Mouse (Mus musculus): ENCODE measurements around the gene Il11ra1. TPM values are rescaled to one million over a fixed set of nuclear protein-coding genes. Genes with fewer than 3 reads are reported as not detected.

Gene Il11ra1
- total RNA-seq (2023): 10 to 100 TPM in 1 of 2 experiments, 1 to 10 TPM in 1; 5.9 to 10.2 TPM

DNA sequence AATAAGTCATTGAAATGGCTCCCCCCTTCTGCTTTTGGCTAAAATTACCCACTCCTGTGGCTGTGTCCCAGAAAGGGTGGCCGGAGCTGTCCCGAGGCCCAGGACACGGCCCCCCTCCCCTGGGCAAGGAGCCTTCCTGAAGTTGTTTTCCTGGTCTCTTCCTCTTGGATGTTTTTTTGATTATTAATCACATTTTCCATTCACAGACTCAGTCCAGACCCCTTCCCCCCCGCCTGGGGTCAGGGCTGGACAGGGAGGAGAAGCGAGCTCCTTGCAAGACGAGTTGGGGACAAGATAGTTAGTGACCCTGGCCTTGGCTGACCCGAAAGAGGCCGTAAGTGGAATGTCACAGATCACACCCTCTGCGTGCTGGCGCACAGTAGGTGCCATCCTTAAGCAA, at the start of gene Il11ra1:
Gene Il11ra1 (plus strand): TSS at position 207 of the 400 bp plus-strand sequence.

DNA sequence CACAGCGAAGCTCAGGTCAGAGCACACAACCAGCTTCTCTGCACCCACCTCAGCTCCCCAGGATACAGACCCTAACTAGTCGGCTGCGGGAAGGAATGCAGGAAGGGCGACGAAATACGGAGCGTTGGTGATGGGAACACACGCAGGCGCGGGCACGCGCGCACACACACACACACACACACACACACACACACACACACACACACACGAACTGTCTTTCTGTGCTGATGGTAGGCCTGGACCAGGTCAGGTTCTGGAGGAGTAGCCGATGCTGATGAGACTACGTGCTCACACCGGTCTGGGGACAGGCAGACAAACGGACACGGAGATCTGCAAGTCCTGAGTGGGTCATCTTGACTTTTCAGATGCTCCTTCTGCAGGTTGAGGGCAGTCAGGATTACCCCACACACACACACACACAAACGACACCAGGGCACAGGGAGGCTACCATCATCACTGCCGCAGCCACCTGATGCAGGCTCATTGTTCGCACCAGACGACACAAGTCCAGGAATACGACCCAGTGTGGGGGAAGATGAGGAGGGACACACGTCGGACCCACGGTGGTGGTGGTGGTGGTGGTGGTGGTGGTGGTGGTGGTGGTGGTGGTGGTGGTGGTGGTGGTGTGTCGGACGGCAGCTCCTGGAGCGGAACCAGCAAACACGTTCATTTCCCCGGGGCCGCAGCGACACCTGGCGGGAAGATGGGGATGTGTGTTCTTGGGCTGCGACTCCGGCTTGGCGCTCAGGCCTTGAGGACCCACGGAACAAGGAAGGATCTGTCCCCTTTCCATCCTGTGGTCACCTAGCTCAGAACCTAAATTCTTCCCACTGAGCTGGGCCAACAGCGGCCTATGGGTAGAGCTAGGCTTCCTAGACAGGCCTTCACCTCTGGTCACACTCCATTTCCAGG, 2.6 kb upstream of the Il11ra1 start, which contains the start of gene Cntfr:
Gene Cntfr (minus strand): TSS at position 160 of the 912 bp plus-strand sequence.

DNA sequence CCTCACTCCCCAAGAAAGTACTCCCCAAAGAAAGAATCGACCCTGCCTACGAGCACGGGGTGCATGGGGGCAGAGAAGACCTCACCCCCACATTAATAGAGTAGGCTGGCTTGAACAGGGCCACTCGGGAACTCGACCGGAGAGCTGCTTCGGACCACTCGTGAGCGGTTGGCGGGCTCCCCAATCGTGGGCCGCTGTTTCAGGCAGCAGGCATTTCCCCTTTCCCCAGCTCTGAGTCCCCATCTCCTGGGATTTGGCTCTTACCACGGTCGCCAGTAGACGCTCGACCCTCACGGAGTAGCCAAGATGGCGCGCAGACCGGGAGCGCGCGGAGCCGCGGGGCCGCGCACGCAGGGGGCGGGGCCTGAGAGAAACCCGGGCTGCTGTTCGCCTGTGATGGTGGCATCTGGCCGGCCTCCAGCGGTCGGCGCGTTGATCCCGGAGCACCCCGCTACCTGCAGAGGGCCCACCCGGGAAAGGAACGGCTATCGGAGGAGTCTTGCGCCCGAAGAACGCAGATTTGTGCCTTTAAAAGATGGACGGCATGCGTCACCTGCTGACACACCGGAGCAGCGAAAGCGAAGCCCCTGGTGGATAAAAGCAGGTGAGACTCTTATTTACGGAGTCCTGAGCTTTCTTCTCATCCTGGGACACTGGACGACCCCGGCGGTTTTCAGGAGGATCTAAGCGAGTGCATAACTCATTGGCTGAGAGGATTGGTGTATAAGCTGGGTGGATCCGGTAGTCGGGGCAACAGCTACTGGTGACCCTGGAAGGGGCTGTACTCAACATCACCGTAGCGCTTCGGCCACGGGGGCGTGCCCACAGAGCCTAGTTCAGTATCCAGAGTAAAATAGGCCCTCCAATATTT, 13.6 kb downstream of the Il11ra1 start, which contains the start of gene Rpp25l:
Gene Rpp25l (minus strand): TSS at position 338 of the 871 bp plus-strand sequence.

DNA sequence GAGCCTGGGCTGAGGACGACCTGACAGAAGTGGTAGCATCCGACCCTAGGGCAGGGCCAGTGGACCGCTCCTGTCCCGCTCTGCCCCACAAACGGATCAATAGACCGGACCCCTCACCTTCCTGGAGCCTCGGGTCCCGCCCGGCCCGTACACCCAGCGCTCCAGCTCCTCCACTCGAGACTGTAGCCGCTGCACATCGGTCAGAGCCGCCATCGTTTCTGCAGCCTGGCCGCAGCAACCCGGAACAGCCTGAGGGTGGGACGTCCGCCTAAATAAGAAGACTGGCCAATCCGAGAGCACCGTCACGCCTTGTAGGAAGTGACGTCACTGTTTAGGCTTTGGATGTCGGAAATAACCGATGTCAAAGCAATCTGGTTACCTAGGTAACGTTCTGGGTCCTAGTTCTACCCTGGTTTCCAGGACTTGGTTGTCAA, 23.1 kb downstream of the Il11ra1 start, which contains the start of gene Dctn3:
Gene Dctn3 (minus strand): TSS at position 253 of the 434 bp plus-strand sequence.

DNA sequence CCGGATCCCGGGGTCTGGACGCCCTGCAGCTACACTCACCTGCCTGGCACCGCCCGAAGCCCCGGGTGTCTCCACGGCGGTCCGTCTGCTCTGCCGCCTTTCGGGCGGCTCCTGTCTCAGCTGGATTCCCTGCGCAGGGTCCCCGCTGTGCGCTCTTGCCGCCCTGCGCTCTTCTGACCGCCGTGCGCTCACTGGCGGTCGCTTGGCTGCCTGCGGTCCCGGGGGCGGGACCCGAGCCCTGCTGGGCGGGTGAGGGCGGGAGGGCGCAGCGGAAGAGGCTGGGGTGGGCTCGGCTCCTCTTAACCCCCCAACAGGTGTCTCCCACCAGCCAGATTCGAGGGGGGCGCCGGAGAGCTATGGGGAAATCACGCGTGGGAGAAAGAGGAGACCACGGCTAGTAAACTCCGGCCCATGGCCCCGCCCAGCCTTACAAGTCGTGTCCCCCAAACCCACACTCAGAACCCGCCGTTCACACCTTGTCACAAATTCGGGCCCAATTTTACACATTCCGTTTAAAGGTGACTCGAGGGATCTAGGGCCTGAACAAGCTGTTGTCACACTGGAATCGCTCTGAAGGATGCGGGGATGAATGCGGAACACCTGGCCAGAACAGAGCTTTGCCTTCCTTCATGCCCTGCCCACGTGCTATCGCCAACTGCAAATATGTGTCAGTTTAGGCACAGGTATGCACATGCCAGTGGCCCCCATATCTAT, 31.4 kb downstream of the Il11ra1 start, which contains the start of gene Arid3c:
Gene Arid3c (minus strand): TSS at position 91 of the 714 bp plus-strand sequence.

DNA sequence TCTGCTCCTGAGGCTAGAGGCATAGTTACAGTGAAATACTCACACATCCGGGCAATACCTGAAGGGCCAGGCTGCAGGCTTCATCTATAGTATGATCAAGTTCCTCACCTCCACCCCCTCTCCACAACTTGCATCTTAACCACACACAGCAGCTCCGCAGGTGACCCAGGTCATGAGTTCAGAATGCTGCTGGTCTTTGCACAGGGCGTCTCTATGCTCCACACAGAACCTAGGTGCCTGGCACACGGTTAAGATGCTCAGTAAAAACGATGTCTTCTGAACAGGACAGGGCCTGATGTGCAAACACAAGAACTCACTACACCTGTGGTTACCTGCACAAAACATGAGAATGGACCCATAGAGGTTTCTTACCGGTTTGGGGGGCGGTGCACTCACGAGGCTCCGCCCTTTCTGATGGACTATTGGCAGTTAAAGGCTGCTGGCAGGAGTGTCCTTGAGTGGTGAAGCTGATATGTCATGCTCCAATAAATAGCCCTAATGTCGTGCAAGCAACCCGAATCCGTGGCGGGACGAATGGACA, 55.1 kb downstream of the Il11ra1 start, which contains the start of gene Galt:
Gene Galt (plus strand): TSS at position 432 of the 541 bp plus-strand sequence.

DNA sequence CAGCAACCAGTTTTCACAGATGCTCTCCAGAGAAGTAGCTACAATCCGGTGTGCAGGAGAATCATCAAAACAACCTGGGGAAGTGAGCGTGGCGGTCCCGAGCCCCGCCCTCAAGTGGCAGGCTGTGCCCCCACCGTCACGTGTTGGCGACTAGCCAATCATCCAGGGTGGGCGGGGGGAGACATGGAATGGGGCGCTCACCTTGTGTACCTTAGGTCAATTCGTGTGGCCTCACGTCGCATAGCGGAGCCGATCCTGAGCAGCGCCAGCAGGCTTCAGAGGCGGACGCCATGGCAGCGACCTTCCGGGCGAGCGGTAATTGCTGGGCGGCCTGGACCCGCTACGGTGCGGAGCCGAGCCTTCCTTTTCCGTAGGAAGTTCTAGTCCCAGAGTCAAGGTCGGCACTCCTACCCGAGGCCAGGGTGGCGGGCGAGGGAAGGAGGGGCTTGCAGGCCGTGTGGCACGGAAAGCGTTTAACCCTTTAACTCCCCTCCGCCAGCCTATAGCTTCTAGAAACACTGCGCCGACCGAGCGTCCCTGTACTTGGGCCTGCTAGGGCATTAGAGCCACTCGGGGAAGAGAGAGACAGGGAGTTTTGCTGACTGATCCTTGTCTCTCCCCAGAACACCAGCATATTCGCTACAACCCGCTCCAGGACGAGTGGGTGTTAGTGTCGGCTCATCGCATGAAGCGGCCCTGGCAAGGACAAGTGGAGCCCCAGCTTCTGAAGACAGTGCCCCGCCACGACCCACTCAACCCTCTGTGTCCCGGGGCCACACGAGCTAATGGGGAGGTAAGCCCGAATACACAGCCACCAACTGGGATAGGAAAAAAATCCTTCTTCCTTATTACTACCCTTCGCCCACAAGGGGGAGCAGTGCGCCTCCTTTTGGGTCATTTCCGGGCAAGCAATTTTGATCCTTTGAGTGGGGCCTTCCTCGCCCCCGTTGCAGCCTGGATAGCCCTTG, 55.8 kb downstream of the Il11ra1 start, which contains the start of gene Sigmar1:
Gene Sigmar1 (minus strand): TSS at position 820 of the 968 bp plus-strand sequence.

DNA sequence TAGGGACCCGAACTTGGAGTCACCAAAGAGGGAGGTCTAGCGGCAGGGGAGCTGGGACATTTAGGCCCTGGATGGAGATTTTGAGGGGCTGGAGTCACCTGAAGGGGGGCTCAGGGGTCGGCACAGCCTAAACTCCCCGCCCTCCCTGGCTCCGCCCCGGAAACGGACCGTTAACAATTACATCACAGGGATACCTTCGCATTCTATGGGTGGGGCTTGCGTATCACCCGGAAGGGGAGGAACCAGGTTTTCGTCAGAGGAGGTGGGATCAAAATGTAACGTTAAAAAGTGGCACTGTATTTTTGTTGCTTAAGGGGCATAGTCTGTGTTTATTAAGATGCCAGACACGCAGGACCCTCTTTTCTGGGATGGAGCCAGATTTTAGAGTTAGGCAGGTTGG, 74.2 kb downstream of the Il11ra1 start, which contains the start of gene Ccl27a:
Gene Ccl27a (minus strand): TSS at position 246 of the 400 bp plus-strand sequence.

Other genes starting within 250 kb of the Il11ra1 start
- 10 to 100 TPM in 1 of 2 experiments, 1 to 10 TPM in 1; 9.7 to 11.7 TPM for gene Kif24, start 235.1 kb upstream of the Il11ra1 start, total RNA-seq (2023)
- 1 to 10 TPM; 4.0 to 4.9 TPM for gene Nudt2, start 234.8 kb upstream of the Il11ra1 start, total RNA-seq (2023)
- under 1 TPM in 1 of 2 experiments, not detected in 1; 0.13 TPM for gene AI464131, start 196.9 kb upstream of the Il11ra1 start, total RNA-seq (2023)
- not detected for gene 1110017D15Rik, start 182.7 kb upstream of the Il11ra1 start, total RNA-seq (2023)
- 10 to 100 TPM; 17.3 to 21.2 TPM for gene Fam219a, start 130.5 kb upstream of the Il11ra1 start, total RNA-seq (2023)
- not detected for gene Dnaic1, start 130.2 kb upstream of the Il11ra1 start, total RNA-seq (2023)
- not detected for gene Enho, start 59.7 kb upstream of the Il11ra1 start, total RNA-seq (2023)
- gene Cntfr, start 2.9 kb upstream of the Il11ra1 start, total RNA-seq (2023): not detected
- gene Rpp25l, start 13.5 kb downstream of the Il11ra1 start, total RNA-seq (2023): 10 to 100 TPM; 16.5 to 18.3 TPM
- 10 to 100 TPM; 63.4 to 85.0 TPM for gene Dctn3, start 23.2 kb downstream of the Il11ra1 start, total RNA-seq (2023)
- gene Arid3c, start 31.2 kb downstream of the Il11ra1 start, total RNA-seq (2023): under 1 TPM in 1 of 2 experiments, not detected in 1; 0.31 TPM
- gene Galt, start 55.2 kb downstream of the Il11ra1 start, total RNA-seq (2023): 10 to 100 TPM; 22.7 to 27.3 TPM
- 10 to 100 TPM; 17.9 to 18.5 TPM for gene Sigmar1, start 56.2 kb downstream of the Il11ra1 start, total RNA-seq (2023)
- gene Ccl27a, start 74.3 kb downstream of the Il11ra1 start, total RNA-seq (2023): 1 to 10 TPM; 3.2 to 5.2 TPM
- gene Gm21541, start 203.6 kb downstream of the Il11ra1 start, total RNA-seq (2023): not detected
- gene Gm20878, start 241.6 kb downstream of the Il11ra1 start, total RNA-seq (2023): 1 to 10 TPM; 1.8 to 3.3 TPM

Measured in neutrophil, adult 83 days (primary cell).